Mouse (Mus musculus): Measurements from ENCODE around the gene Lpar4.

GRCm38 (mm10) chrX:106872315-106872714 is 48.1 kb upstream of the Lpar4 start:
- TF ChIP-seq CTCF (conservative IDR thresholded peaks at IDR 0.05 in 1 of 2, IDR thresholded peaks at IDR 0.05 in 1 of 2; ENCODE audit: low read depth in 2 of 2, low read length in 2 of 2) = no peak
- no peak for TF ChIP-seq ETS1 (conservative IDR thresholded peaks at IDR 0.05; ENCODE audit: low read depth, low read length)
- TF ChIP-seq ZC3H11A (IDR thresholded peaks at IDR 0.05; ENCODE audit: low read depth, low read length) = no peak
- no peak for TF ChIP-seq MAFK (IDR thresholded peaks at IDR 0.05; ENCODE audit: insufficient replicate concordance, low read length)
- TF ChIP-seq SMC3 (IDR thresholded peaks at IDR 0.05; ENCODE audit: low read depth, low read length) = no peak
- no peak for TF ChIP-seq ZNF384 (IDR thresholded peaks at IDR 0.05; ENCODE audit: low read depth, low read length)
- no peak for TF ChIP-seq KAT2A (IDR thresholded peaks at IDR 0.05; ENCODE audit: insufficient replicate concordance, low read length)
- TF ChIP-seq POLR2A (IDR thresholded peaks at IDR 0.05; ENCODE audit: low read depth, low read length) = no peak
- no peak for TF ChIP-seq MYC (IDR thresholded peaks at IDR 0.05; ENCODE audit: low read depth, low read length)
- no peak for TF ChIP-seq EP300 (IDR thresholded peaks at IDR 0.05; ENCODE audit: low read length)
- no peak for TF ChIP-seq NRF1 (IDR thresholded peaks at IDR 0.05; ENCODE audit: low read depth, low read length)
- no peak for TF ChIP-seq USF2 (conservative IDR thresholded peaks at IDR 0.05; ENCODE audit: low read depth, low read length)
- no peak for TF ChIP-seq RCOR1 (conservative IDR thresholded peaks at IDR 0.05; ENCODE audit: low read depth, low read length)

Measured in CH12.LX (cell line).